In the genomic region with DNA sequence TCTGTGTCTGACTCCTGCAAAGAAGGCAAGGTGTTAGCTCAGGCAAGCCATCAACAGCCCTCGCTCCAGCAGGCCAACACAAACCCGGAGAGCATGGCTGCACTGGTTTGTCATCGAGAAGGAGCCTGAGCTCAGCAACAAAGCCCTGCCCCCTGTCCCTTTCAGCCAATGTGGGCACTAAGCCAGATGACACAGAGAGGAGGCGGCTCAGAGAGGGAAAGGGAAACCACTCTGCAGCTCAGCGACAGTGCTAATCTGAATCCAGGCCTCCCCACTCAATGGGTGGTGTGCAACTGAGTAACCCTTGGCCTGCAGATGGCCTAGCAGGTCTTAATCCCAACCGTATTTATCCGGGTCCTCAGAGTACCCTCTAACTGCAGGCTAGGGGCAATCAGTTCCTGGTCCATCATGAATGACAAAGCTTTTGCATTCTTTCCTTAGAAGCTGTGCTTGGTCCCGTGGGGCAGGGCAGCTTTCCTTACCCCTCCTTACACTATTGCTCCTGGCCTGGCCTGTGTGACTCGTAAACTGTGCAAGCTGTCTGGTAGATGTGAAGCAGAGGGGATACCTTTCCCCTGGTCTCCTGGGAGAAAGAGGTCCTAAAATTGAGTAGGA, we compare ENCODE assay signal across 9 mouse cellular contexts. TPM values are rescaled to one million over a fixed set of nuclear protein-coding genes. Genes with fewer than 3 reads are reported as not detected.
DNase-seq lines count a peak whose midpoint lies in the region; ATAC-seq and TF ChIP-seq lines count a peak whose summit lies in the region.
"Had no signal": no experiment of that assay in that cellular context is flagged by ENCODE, and none has a peak within 500 bp of the region (broad histone marks: within the 10 kb centered on the region; RNA-seq: fewer than 3 reads in every experiment).

No protein-coding gene starts in this region.

- intact Hi-C loops in left cerebral cortex, postnatal 4 days (cut with DNase I): no loop called here

- H3K4me3 ChIP-seq in midbrain, embryonic 11.5 days (ENCODE audit: low read depth, low read length): no peak overlapping the region
- no peak overlapping the region for H3K4me3 ChIP-seq in midbrain, embryonic 13.5 days (replicated peaks)
- no peak overlapping the region for H3K4me3 ChIP-seq in myocyte
- H3K4me3 ChIP-seq: heart, embryonic 13.5 days had no signal

- H3K4me2 ChIP-seq in midbrain, embryonic 11.5 days: no peak overlapping the region
- no peak overlapping the region for H3K4me2 ChIP-seq in midbrain, embryonic 13.5 days (replicated peaks)
- peak overlapping the region; percentile 47 for H3K4me2 ChIP-seq in myocyte (ENCODE audit: low read depth)
- H3K4me2 ChIP-seq: heart, embryonic 13.5 days had no signal

- no peak overlapping the region for H3K27ac ChIP-seq in midbrain, embryonic 11.5 days (ENCODE audit: low read depth, low read length)
- no peak overlapping the region for H3K27ac ChIP-seq in midbrain, embryonic 13.5 days

- no peak for ATAC-seq in midbrain, embryonic 11.5 days (ENCODE audit: low FRiP score)
- no peak for ATAC-seq in midbrain, embryonic 13.5 days

- H3K27me3 ChIP-seq in midbrain, embryonic 11.5 days (ENCODE audit: control insufficient read depth, insufficient read depth, low read length): no peaks in the 10 kb centered on the region
- no peaks in the 10 kb centered on the region for H3K27me3 ChIP-seq in midbrain, embryonic 13.5 days
- no peaks in the 10 kb centered on the region for H3K27me3 ChIP-seq in myocyte (ENCODE audit: control insufficient read depth, insufficient read depth, insufficient read length)
- H3K27me3 ChIP-seq: heart, embryonic 13.5 days had no signal

- H3K9me3 ChIP-seq in midbrain, embryonic 11.5 days (ENCODE audit: control insufficient read depth, low read length): no peaks in the 10 kb centered on the region
- H3K9me3 ChIP-seq in midbrain, embryonic 13.5 days: no peaks in the 10 kb centered on the region
- H3K9me3 ChIP-seq: heart, embryonic 13.5 days had no signal

- H3K9ac ChIP-seq in midbrain, embryonic 11.5 days (ENCODE audit: low read length): no peak overlapping the region
- no peak overlapping the region for H3K9ac ChIP-seq in midbrain, embryonic 13.5 days (replicated peaks)

- H3ac ChIP-seq in myocyte (ENCODE audit: control insufficient read depth, insufficient read length): no peak overlapping the region

- WGBS in midbrain, embryonic 11.5 days: 87% methylated on average over 9 of the region's 9 CpGs
- WGBS in midbrain, embryonic 13.5 days: 85% methylated on average over 9 of the region's 9 CpGs

- H3K79me2 ChIP-seq in myocyte (ENCODE audit: control insufficient read depth, insufficient read depth): peaks cover 30% of the 10 kb centered on the region

- peaks cover 8% of the 10 kb centered on the region for H3K4me1 ChIP-seq in midbrain, embryonic 11.5 days (ENCODE audit: control insufficient read depth, insufficient read depth, low read length)
- peaks cover 19% of the 10 kb centered on the region for H3K4me1 ChIP-seq in midbrain, embryonic 13.5 days (replicated peaks)

- DNase-seq in gastrocnemius, adult 18-20 months (ENCODE audit: low spot score): peak; percentile 43
- no peak for DNase-seq in gastrocnemius, postnatal 4 days (ENCODE audit: low spot score in 2 of 2)
- peak; percentile 26 for DNase-seq in midbrain, embryonic 11.5 days (ENCODE audit: low spot score, missing footprints)
- DNase-seq in adrenal gland, postnatal 25 days: peak; percentile 71
- no peak for DNase-seq in left cerebral cortex, postnatal 4 days
- no peak for DNase-seq in frontal cortex, adult 2 months (ENCODE audit: extremely low spot score in 1 of 2, low spot score in 1 of 2)

- H3K36me3 ChIP-seq in midbrain, embryonic 11.5 days (ENCODE audit: control insufficient read depth, insufficient read depth, low read length): peaks cover 32% of the 10 kb centered on the region
- peaks cover 74% of the 10 kb centered on the region for H3K36me3 ChIP-seq in midbrain, embryonic 13.5 days
- peaks cover 21% of the 10 kb centered on the region for H3K36me3 ChIP-seq in myocyte (ENCODE audit: control insufficient read depth, insufficient read depth)

- TF ChIP-seq POLR2A in myocyte (IDR thresholded peaks at IDR 0.05; ENCODE audit: insufficient read length, low read depth): no peak

TF ChIP-seq in myocyte, 11 proteins besides CTCF, POLR2A, EP300 and RAD21:
- TF ChIP-seq USF1 (IDR thresholded peaks at IDR 0.05; ENCODE audit: low read depth) (no peak), POLR2AphosphoS2 (IDR thresholded peaks at IDR 0.05; ENCODE audit: insufficient read length, low read depth) (no peak), TCF3 (IDR thresholded peaks at IDR 0.05; ENCODE audit: insufficient read length, low read depth) (no peak), CEBPB (IDR thresholded peaks at IDR 0.05; ENCODE audit: insufficient read depth, poor library complexity, severe bottlenecking) (no peak), MYOG (IDR thresholded peaks at IDR 0.05; ENCODE audit: control insufficient read depth in 1 of 3, insufficient read depth in 1 of 3, insufficient read length in 2 of 3, low read depth in 2 of 3) (no peak), SRF (IDR thresholded peaks at IDR 0.05; ENCODE audit: control insufficient read depth, insufficient read length, low read depth) (no peak), E2F4 (IDR thresholded peaks at IDR 0.05; ENCODE audit: insufficient read depth) (no peak), MAX (IDR thresholded peaks at IDR 0.05; ENCODE audit: low read depth) (no peak), MYOD1 (IDR thresholded peaks at IDR 0.05; ENCODE audit: control insufficient read depth in 1 of 3, insufficient read length in 2 of 3, low read depth in 2 of 3) (no peak), REST (IDR thresholded peaks at IDR 0.05; ENCODE audit: insufficient read depth, insufficient read length) (no peak), TCF12 (IDR thresholded peaks at IDR 0.05; ENCODE audit: insufficient read depth, poor library complexity, severe bottlenecking) (no peak)

RNA-seq across cellular contexts. Expression of gene Iqck, which starts 4.8 kb away (rescaled TPM):
- total RNA-seq in gastrocnemius, adult 18-20 months (2021): under 1 TPM; 0.14 to 0.24 TPM
- 1 to 10 TPM in 1 of 2 experiments, under 1 TPM in 1; 0.73 to 1.6 TPM for total RNA-seq in gastrocnemius, postnatal 4 days (2021)
- 3.1 and 3.2 TPM in 2 replicates for polyA plus RNA-seq in midbrain, embryonic 11.5 days (2014; fragmentation: Nextera tagmentation; extraction: Ambion mirVana)
- 3.5 and 4.1 TPM in 2 replicates for polyA plus RNA-seq in midbrain, embryonic 13.5 days (2015; fragmentation: Nextera tagmentation; extraction: Ambion mirVana)
- total RNA-seq in adrenal gland, postnatal 25 days (2021): 18.9 and 21.2 TPM in 2 replicates
- polyA plus RNA-seq in myocyte (2012; fragmentation: generic; extraction: Trizol): 0.84 TPM
- total RNA-seq in left cerebral cortex, postnatal 4 days (2021): 1 to 10 TPM; 3.5 to 4.0 TPM
- polyA plus RNA-seq in frontal cortex, adult 2 months (2012; rRNA removed): 9.1 and 10.0 TPM in 2 replicates

RNA-seq across cellular contexts. Expression of gene Knop1, which starts 5.3 kb away (rescaled TPM):
- 10 to 100 TPM; 25.3 to 25.8 TPM for total RNA-seq in gastrocnemius, adult 18-20 months (2021)
- total RNA-seq in gastrocnemius, postnatal 4 days (2021): 10 to 100 TPM; 32.5 to 35.2 TPM
- polyA plus RNA-seq in midbrain, embryonic 11.5 days (2014; fragmentation: Nextera tagmentation; extraction: Ambion mirVana): 109 and 118 TPM in 2 replicates
- polyA plus RNA-seq in midbrain, embryonic 13.5 days (2015; fragmentation: Nextera tagmentation; extraction: Ambion mirVana): 105 and 113 TPM in 2 replicates
- total RNA-seq in adrenal gland, postnatal 25 days (2021): 63.8 and 70.1 TPM in 2 replicates
- 13.0 TPM for polyA plus RNA-seq in myocyte (2012; fragmentation: generic; extraction: Trizol)
- 10 to 100 TPM; 42.8 to 46.3 TPM for total RNA-seq in left cerebral cortex, postnatal 4 days (2021)
- polyA plus RNA-seq in frontal cortex, adult 2 months (2012; rRNA removed): 17.5 and 17.8 TPM in 2 replicates

Comparison
In these comparisons a context has a peak if more than half of its experiments do, and no peak if none do; other contexts are left out.
1. DNase-seq: peak in gastrocnemius, adult 18-20 months (single experiment), midbrain, embryonic 11.5 days (single experiment) and adrenal gland, postnatal 25 days (single experiment); none in gastrocnemius, postnatal 4 days (0 of 2), left cerebral cortex, postnatal 4 days (single experiment) and frontal cortex, adult 2 months (0 of 2).